Mouse (Mus musculus) natural killer cell, adult 2 months (primary cell): Measurements from ENCODE around the gene Vps37c.

Experiments used
- DNase-seq, 2 experiments: peaks; one replicate each; pipeline ENCODE4 v3.0.0; 2022; ENCODE audit warnings: low spot score in 2 of 2

Gene Vps37c

DNA sequence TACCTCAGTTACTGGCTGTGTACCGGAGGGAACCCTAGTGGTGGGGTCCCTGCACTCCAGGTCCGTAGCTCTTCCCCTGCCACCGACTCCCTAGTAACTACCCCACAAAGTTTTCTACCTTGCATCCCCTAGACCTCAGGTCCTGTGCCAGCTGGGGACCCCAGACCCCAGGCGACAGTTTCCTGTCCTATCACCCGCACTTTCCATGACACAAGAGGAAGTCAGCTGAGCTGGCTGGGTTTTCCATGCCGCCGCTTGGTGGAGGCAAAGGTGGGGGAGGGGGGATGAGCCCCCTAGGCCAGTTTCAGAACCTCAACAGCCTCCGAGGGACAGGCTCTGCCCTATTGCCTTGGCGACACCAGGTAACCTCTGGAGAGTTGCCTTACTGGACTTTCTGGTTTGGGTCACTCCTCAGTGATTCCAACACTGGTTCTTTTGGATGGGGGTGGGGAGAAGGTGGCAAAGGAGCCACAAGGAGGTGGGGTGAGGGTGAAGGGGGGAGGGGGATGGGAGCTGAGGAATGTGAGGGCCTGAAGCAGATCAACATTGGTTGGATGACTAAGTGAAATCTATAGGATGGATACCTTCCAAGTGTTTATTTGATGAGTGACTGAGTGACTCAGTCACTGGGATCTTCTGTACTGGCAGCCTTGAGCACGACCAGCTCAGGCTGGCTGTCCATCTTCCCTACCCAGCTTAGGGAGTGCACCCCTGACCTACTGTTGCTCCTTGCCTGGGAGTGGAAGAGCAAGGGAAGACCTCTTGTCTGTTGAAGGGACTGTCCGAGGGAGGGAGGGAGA lies 52.3 kb downstream of the Vps37c start:
- peak; percentile 21 to 29 for DNase-seq

DNA sequence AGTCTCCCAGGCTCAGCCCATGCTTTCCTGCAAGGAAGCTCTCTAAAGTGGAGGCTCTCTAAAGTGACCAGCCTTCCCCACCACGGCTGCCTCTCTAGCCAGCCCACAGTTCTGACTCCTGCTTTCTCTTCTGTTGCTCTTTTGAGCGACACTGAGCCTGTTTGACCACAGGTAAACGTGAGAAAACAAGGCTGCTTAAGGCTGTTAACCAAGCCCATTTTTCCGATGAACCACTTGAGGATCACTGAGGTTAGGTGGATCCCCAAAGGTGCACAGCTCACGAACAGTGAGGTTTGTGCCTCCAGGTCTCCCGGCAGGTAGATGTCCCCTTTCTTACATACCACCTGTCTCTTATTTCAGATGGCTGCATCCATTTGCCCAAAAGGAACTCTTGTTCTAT lies 53.6 kb downstream of the Vps37c start:
- DNase-seq, result no peak

DNA sequence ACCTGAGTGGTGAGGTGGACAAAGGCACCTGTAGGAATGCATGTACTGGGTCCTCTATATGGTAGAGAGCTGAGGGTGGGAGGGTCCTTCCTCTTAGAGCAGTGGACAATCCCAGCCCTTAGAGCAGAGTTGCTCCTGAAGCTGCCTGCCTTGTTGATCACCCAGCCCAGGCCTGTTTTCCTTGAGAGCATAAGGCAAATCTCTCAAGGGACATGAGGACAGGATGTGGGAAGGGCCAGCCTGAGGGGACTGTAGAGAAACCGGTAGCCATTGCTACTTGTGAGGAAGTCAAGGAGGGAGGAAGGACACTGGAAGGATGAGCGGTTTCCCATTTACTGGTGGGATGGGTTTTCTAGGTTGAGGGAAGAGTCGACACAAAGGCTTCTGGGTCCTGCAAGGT lies 54.0 kb downstream of the Vps37c start:
- DNase-seq, result no peak

DNA sequence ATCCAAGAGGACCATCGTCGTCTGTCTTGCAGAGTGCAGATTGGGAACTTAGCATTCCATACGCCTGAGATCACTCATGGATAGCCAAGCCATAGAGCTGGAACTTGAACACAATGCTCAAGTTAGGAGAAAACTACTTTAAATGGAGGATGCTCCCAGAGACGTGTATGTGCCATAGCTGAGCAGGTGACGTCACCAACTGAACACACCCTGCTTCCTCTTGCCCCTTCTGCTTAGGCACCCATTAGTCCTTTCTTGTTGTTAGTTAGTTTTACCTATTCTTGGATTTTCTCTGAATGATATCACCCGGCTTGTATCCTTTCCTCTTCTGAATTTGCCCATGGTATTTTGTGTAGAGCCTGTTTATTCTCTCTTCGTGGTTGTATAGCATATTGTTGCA lies 58.6 kb downstream of the Vps37c start:
- no peak for DNase-seq

DNA sequence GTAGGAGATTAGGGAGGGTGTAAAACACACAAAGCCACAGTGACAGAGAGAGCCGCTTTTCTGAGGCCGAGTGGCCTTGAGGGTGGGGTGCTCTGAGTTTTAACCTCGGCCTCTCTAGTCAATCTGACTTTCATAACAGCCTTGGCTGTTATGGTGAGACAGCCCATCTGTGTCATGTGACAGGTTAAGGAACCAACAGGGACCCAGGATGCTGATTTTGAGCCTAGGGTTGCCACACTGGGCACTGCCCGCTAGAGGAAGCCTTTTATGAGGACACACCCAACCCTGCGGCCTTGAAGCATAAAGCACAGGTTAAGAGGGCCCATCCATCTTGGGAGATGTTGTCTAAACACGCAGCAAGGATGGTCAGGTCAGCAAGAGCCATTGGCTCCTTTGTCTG lies 59.2 kb downstream of the Vps37c start:
- DNase-seq, result peak; percentile 28 to 32

DNA sequence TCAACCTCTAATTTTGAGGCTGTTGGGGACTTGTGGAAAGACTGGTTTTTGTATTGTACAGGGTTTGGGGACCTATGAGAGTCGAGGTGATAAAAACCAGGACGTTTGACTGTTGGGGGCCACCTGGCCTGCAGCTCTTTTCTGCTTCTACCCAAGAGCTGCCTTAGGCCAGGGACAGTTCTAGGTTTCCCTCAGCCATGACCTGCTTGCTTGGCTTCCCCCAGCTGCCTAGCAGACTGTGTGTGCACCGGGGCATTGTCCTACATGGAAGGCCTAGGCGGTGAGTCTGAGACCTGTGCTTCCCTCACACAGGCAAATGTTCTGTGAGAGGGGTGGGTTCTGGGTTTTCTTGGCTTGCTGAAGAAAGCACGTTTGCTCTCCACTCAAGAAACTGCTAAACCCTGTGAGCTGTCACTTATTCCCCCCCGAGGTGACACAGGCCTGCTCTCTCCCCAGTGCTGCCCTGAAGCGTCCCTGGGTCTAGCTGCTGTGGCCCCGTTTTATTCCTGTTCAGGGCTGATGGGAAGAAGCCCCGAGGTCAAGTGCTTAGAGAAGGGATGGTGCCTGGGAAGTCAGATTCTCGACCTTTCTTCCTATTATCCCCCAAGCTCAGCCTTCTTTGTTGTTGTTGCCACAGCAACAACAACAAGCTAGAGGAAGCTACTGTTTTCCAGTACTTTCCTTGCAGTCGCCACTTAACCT lies 60.0 kb downstream of the Vps37c start:
- DNase-seq, result no peak

DNA sequence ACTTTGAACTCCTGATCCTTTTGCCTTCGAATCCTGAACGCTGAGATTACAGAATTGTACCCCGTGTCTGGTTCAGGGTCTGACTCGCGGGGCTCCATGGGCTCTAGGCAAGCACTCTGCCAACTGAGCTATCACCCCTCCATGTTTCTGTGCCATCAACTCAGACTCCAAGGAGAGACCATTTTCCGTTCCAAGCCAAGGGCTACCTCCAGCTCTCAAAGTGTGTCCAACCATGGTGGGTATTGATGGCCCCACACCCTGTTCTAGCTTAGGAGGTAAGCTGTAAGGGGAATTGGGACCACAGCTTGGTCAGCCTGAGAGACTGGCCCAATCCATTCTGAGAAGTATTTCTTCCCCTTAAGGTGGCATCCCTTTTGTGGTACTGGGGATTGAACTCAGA lies 60.8 kb downstream of the Vps37c start:
- DNase-seq, result no peak

DNA sequence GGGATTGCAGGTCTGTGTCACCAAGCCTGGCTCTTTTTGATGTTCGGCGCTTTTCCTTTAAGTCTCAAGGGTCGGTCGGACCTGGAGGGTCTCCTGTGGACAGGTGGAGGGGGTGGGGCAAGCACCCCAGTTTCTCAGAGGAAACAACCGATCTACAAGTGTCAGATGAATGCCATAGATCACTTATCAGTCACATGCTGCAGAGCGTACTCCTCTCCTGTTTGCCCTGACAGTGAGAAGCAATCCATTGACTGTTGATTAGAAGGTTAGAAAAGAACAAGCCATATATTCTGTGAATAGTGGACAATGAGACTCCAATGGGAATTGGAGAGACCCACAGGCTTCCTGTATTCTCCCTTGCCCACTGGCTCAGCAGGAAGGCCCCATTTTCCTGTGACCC lies 61.6 kb downstream of the Vps37c start:
- DNase-seq, result no peak

DNA sequence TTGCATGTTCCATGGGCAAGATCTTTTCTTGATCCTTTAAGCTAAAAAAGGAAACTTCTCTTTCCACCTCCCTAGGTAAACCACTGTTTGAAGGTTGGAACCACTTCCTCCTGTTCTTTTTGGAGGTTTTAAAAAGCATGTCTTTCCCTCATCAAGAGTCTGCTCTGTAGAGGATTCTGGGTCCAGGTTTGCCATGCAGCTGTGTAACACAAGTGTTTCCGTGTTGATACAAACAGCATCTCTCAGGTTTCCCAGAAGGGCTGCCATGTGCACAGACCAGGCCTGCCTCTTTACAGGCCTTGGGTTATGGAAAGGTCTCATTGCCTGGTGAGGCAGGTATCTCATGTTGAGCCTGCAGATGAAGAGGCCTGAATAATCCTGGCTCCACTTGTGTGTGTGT lies 63.1 kb downstream of the Vps37c start:
- no peak for DNase-seq

DNA sequence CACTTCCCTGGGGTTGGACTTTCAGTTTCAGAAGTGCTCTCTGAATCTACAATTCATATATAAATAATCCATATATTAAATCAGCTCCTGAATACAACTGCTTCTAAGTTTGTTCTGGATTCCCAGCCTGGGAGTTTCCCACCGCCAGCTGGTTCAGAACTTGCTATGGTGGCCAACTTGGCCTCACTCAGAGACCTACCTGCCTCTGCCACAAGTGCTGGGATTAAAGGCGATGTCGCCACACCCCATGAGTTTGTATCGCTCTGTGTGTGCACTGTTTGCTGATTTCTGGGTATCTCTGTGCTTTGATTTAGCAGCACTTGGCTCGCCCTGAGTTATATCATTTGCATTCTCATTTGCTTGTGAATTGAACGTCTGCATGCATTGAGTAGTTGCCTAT lies 63.6 kb downstream of the Vps37c start:
- DNase-seq, result no peak

DNA sequence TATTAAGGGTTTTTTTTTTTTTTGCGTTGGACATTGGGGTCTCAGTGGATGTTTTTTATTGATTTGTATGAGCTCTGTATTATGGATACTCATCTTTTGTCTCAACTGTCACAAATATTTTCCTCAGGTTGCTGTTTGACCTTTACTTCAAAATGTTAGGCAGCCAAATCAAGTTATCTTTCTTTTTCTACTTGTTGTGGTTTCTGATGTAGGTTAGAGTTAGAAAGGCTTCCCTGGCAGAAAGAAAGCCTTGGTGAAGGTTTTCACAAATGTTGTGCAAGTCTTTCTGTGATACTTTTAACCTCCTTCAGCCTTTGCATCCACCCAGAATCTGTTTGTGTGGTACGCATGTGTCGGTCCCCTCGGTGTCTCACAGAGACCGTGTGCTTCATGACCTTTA lies 64.1 kb downstream of the Vps37c start:
- no peak for DNase-seq

DNA sequence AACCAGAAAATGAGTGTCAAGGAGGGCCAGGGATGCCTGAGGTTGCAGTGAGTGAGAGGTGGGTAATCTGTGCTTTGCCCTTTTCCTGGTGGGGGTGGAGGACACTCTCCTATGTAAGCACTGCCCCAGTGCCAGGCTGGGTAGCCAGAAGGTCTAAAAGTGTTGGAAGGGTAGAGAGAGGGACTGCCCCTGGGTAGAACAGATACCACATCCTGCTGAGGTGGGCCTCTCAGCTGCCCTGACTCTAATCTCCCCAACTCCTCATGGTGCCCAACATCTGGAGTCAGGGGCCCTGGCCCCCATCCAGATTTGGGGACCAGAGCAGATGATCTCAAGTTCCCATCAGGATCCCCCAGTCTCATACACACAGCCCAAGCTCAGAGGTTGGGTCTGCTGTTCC lies 68.6 kb downstream of the Vps37c start:
- no peak for DNase-seq

DNA sequence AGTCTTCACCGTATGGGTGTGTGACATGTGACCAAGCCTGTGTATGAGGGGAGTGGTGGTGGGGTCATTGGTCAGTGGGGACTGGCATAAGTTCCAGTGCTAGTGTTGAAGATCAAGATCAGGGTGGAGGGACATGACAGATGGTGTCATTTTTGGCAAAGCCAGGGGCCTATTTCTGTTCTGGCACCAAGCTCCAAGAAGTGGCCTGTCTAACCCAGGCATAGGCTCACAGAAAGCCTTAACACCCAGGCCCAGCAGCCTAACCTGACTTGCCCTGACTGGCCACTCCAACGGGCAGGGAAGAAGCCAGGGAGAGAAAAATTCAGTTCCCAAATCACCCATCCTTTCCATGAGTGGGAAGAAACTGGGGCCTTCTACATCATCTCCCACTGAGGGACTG lies 69.0 kb downstream of the Vps37c start:
- no peak for DNase-seq

DNA sequence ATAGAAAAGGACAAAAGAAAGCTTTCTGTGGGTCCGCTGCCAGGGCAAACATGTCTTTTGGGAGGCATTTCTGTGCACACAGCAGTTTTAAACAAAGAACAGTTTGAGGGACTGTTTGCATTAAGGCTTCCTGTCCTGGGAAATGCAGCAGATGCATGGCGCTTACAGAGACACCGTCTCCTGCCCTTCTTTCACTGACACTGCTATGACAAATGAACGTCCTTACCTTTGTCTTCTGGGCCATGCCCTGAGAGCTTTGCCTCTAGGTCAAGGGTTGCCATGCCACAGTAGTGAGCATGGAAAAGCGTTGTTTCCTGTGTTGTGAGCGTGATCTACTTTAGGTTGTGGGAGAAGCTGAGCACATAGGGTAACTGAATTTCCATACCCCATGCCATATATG lies 70.2 kb downstream of the Vps37c start:
- DNase-seq, result no peak

DNA sequence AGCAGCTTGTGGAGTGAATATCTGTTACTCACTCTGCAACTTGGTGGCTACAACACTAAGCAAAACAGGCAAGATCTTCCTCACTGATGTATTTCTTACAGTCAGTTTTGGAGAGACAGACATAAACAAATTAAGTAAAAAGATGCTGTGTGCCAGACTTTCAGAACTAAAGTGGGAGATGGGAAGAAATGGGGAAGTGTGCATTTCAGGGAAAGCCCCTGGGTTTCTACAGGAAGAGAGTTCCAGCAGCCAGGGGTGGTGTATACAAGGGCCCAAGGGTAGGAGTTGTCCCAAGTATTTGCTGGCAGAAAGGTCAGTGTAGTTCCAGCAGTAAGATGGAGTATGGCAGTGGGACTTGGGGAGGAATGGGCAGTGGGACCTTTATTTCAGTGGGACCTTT lies 71.0 kb downstream of the Vps37c start:
- no peak for DNase-seq

DNA sequence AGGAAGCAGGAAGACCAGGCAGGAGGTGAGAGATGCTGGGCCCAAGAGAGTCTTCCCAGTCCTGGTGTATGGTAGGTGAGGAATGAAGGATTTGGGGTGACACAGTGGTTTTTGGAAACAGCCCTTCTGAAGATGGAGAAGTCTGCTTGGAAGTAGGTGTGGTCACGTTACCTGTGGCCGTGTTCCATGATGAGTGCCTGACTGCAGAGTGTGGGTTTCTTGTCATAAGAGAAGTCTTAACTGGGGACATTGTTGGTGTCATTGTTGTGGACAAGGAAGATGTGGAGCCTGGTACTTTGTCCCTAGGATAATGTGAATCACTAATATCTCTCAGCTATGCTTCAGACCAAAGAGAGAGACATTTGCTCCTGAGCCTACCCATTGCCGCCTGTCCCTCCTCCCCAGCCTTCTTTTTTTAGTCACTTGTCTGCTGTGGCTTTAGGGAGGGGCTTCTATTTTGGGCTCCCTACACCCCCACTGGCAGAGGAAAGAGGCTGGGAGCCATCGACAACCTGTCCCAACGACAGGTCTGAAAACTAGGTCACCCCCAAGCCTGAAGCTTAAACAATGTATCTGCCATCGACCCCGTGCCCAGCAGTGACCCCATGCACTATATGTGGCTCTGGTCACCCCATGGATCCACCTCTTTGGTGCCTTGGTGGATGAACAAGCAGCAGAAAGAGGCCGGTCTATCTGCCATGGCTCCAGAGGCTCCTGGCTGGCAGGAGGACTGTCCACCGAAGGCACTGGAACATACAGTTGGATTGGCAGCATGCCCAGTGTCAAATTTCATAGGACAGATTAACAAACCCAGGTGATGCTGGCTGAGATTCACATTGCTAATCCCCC lies 71.7 kb downstream of the Vps37c start:
- DNase-seq, result no peak

DNA sequence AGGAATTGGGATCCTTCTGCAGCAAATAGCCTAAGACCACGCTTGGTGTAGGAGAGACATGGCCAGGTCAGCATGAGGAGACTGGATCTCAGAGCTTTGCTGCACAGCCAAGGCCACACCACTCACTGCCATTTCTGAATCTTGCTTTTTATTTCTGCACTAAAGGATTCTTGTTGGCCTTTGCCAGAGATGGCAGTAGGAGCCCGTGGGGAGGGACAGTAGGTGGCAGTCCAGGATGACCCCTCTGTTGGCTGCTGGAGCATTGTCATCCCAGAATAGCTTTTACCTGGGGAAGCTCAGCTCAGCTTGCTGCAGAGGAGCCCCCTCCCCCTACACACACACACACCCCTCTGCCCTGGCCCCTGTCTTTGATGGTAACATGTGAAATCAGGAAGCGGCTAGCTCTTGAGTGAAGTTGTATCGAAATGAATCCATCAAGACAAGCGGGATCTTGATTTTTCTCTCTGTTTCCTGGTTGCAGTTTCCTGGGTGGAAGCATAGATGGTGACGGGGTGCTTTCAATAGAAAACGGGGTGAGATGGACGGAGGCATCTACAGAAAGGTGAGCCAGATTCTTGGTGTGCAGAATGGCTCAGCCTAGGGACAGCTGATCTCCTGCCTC lies 73.4 kb downstream of the Vps37c start:
- DNase-seq, result no peak

DNA sequence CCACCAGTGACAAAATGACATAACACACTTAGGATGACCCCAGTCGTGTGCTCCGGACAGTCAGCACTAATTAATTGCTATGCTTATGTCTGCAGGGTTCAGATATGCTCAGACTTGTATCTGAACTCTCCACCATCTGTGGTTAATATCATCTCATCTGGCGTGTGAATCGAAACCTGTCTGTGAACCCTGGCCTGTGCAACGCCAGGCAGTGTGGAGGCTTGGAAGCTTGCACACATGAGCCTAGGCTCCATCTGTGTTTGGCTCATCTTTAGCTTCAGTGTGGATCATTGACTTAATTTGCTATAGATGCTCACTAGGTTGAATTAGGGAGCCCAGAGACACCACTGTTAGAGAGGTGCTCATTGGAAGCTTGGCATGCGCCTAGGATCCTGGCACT lies 73.9 kb downstream of the Vps37c start:
- DNase-seq, result no peak

DNA sequence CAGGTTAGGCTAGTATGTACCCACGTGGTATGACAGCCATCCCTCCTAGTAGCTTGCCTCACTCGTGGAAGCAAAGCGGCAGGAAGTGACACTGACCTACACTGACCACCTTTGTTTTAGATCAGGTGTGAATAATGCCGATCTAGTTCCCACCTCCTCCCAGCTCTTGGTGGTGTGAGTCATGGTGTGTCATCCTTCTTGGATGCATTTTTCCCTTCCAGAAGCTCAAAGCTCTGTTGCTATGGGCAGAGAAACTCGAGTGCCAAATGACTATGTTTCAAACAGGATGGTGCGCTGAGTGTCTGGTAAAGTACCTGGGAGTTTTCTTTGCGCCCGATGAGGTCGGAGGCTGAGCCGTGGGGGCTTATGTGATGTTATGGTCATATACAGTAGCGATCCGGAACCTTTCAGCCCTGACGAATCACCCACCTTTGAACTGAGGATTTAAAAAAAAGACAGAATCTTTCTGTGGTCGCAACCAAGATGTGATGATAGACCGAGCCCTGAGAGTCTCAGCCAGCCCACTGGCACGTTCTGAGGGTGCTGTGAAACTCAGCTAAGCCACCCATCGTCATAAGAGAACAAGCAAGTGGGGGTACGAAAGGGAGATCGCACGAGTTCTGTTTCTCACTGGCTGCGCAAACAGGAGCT lies 75.0 kb downstream of the Vps37c start:
- DNase-seq, result peak in 1 of 2 experiments; percentile 18
